Mouse (Mus musculus) left cerebral cortex, postnatal 4 days (tissue): ENCODE measurements around the gene Zmiz1. TPM values are rescaled to one million over a fixed set of nuclear protein-coding genes. Genes with fewer than 3 reads are reported as not detected.

ENCODE experiments used
- DNase-seq: peaks from one replicate; pipeline ENCODE4 v3.0.0-alpha.2; 2022
- intact Hi-C: fragments of 180-260 bp; cut with DNase I; formaldehyde crosslinking; loops from one replicate; pipeline ENCODE4 v1.15.1; 2025
- total RNA-seq, 2 experiments: library from RNA; stranded (reverse); gene quantifications; 2 replicates each; pipeline ENCODE4 v1.2.3; 2021

The Zmiz1 gene
- total RNA-seq, 2 experiments from 2014 or later, result 149 to 152 TPM

DNA sequence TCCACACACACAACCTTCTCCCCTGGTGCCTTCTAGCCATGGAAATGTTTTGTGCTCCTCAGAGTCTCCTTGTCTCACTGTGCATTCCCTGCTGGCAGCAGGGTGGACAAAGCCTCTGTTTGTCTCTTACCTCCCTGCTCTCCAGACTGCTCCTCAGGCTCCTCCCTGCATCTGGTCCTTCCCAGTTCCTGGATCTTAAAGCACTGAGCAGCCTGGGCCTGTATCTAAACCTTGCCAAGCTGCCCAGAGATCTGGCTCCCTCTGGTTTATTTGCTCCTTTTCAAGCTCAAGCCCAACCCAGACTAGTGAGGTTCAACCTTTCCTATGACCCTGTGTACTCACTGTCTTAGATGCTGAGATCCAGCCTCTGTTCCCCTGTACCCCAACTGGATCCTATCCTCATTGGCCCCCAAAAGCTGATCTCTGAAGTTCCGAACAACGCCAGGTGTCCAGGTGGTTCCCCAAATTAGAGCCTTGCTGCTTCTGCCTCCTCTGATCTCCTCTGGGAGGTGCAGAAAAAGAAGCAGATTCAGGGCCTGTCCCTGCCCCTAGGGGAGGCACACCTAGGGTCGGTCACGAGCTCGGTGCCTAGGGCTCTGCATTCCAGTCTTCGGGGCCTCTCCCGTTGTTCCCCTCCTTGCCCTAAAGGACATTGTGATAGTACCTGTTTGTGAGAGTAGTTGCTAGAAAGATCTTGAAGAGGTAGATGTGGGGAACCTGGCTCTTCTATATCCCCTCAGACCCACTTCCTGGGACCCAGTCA is 171.8 kb downstream of the Zmiz1 start:
- intact Hi-C loops, result no loop called here
- DNase-seq, result no peak

DNA sequence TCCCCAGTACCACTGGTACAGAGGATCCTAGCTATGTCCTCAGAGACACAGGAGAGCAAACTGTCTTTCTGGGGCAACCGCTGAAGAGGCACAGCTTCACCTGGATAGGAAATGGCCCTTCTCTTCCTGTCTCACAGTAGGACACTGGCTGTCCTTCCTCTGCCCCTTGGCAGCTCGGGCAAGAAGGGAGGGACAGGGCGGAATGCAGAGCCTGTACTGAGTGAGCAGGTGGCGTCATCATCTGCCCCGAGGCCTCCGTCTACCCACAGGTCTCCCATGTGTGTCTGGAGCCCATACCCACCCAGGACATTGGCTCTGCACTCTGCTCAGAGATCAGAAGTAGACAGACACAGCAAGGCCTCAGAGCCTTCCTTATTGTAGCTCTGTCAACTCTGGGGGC is 172.5 kb downstream of the Zmiz1 start:
- intact Hi-C loops, result no loop called here
- DNase-seq, result no peak

DNA sequence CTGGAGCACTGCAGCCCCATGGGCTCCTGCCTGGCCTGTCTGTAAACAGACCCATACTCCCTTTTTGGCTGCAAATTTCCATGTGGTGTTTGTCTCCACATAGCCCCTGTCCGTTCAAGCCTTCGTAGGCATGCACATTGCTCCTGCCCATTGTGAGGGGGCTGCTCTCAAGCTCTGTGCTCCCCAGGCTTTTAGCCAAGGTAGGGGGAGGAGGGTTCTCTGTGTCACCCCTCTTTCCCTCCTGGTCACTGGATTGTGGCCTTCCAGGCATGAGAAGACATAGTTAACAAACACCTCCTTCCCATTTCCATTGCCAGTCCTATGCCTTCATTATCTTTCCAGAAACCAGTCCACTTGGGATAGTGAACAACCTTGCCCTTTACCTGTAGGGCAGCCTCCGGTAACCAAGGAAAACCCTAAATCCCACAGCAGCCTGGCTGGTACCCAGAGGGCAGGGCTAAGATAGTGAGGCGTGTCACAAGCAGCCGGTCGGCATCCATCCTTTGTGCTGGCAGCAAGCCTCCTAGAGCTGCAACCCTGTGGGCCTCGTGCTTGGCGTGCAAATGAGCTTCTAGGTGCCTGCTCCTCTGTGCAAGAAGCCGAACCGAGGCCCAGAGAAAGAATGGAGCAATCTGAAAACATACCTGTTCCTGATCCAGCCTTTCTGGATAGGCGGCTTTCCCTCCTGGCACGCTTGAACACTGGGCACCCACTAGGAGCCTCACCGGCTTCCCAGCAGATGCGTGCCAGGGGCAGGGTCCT is 174.7 kb downstream of the Zmiz1 start:
- DNase-seq, result peak; percentile 72

DNA sequence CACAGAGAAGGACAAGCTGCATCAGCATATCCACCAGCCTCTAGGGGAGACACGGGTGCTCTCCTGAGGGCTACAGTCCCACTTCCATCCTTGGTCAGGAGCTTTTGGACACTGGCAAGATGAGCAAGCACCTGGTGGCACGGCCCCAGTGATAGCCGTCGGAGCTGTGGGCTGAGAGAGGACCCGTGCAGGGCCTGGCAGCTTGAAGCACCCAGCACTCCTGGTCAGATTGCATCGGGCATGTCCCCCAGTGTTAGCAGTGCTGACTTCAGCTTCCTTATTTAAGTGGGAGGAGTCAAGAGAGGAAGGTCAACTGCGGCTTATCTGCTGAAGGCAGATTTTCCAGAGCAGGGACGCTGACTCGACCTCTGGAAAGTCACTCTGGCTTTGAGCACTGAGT is 175.3 kb downstream of the Zmiz1 start:
- no peak for DNase-seq
- intact Hi-C loops, result no loop called here

More for the DNA sequence above, 174.7 kb downstream of the Zmiz1 start:
- intact Hi-C loops, result no loop called here

DNA sequence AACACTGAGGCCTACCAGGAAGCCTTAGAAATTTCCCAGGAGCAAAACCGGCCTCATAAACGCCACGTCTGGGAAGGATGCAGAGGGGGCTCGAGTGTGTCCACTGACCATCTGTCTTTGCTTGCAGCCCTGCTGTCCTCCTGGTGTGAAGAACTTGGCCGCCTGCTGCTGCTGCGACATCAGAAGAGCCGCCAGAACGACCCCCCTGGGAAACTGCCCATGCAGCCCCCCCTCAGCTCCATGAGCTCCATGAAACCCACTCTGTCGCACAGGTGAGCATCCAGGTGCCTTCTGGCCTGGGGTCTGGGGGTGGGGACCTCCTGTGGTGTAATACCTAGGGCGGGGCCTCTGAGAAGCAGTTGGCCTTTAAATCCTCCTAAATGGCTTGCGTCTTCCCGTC is 176.8 kb downstream of the Zmiz1 start:
- intact Hi-C loops, result no loop called here
- DNase-seq, result no peak

DNA sequence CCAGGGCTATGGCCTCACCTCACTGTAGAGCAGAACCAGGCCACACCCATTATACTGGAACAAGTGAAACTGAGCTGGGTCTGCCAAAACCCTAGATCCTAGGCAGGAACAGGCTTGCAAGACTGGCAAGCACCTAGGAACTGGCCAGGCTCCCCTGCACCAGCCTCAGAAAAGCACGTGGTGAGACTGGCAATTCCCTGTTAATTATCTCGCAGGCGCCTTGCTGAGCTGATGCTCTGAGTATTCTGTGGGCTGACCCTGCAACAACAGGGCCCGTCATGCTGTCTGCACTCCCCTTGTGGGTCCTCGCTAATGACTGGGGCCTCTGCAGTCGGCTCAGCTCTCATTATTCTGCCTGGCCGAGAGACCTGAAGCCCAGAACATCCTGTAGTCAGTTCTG is 177.3 kb downstream of the Zmiz1 start:
- DNase-seq, result peak; percentile 46
- intact Hi-C loops, result no loop called here

DNA sequence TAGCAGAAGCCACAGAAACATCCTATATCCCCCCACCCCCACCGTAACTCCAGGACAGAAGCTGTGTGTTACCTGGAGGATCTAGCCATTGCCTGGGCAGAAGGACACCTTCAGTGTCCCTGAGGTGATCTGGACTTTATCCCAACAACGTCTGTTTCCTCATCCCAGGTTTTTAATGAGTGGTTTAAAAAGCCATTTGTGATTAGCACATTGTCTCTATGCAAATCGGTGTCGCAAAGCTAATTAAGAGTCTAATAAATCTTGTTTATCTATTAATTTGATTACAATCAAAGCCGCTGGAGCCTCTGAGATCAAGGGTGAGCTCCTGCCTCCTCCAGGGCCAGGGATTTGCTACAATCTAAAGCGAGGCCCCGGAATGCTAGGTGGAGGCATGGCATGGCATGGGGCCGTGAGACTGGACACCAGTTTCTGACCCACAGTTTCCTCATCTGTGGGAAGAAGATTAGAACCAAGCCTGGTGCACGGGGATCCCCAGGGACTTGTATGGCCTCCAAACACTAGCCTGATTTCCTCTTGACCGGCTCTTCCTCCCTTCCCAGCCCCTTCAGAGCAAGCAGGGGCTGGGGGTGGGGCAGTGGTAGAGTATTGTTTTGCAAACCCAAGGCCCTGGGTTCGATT is 180.3 kb downstream of the Zmiz1 start:
- intact Hi-C loops, result no loop called here
- DNase-seq, result no peak

DNA sequence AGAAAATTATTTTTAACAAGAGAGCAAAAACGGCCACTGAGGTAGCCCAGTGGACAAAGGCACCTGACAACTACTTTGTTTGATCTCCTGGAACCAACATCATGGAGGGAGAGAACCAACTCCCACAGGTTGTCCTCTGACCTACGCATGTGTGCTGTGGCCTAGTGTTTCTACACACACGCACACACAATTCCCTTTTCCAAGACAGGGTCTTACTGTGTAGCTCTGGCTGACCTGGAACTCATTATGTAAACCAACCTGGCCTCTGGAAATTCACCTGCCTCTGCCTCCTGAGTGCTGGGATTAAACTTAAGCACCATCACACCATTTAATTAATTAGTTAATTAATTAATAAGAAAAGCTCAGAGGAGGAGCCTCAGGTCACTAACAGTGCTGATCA is 181.0 kb downstream of the Zmiz1 start:
- DNase-seq, result no peak
- intact Hi-C loops, result no loop called here

DNA sequence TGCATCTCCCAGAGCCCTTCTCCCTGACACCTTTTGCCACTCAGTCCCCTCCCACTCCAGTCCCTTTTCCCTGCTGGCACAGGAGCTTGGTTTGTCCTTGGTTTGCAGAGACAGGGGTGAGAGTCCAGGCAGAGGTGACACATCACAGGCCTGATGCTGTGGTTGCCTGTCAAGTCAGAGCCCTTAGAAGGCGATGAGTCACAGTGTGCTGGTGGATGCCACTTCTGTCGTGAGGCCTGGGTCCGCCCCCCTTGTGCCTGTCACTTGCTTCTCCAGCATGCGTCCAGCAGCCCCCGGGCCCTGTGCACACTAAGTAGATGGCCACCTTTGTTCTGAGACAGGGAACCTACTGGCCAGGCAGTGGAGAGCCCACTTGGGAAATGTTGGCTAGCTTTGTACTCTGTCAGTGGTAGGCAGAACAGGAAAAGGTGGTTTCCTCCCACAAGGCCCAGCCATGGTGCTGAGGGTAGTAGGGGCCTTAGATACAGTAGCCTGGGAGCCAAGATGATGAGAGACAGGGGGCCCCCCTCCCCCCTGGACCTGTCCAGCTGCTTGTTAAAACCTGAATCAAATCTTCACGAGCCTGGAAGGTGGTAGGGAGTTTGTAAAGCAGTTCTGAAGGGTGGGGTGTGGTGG is 181.6 kb downstream of the Zmiz1 start:
- no peak for DNase-seq
- intact Hi-C loops, result no loop called here

DNA sequence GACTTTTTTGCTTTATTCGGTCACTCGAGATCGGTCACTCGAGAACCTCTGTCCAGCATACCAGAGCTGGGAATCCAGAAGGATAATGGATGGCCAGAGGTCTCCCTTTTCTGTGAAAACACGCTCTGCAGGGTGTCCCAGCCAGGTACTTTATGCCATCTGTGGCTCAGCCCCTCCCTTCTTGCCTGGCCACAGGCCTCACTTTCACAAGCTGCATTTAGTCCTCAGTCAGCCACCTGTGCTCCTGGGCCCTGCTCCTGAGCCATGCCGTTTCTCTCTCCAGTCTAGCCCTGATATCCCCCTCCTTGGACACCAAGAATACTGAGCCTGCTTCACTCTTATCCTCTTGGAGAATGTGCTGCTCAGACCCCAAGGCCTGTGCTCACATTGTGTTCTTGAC is 182.1 kb downstream of the Zmiz1 start:
- DNase-seq, result no peak
- intact Hi-C loops, result no loop called here

DNA sequence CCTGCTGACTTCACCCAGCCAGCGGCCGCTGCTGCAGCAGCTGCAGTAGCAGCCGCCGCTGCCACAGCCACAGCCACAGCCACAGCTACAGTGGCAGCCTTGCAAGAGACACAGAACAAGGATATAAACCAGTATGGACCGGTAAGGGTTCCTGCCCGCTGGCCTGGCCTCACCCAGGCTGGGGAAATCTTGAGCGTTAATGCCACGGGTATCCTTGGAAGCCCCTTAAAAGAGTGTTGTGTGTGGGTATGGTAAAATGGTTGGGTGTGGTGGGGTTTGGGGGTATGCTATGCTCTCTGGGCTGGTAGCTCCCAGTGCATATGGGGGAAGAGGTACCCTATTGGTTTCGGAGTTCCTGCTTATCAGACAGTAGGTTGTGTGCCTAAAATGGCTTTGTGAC is 186.7 kb downstream of the Zmiz1 start:
- intact Hi-C loops, result no loop called here
- no peak for DNase-seq

DNA sequence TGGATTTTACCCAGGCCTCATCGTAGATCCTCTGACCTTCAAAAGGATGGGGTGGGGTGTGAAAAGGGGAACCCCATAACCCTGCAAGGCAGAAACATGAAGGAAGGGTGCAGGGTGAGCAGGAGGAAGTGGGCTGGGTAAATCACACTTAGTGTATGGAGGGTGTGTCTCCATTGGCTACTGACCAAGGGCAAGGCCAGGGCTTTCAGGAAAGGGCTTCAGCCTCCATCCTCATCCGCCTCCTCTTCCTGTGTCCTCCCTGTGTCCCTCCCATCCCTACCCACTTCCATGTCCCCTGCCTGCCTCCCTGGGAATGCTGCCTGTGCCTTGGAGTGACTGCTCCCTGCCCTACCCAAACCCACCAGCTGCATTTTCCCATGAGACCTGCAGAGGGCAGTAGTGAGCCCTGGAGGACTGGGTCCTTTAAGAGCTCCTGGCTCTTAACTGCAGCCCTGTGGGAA is 187.2 kb downstream of the Zmiz1 start:
- DNase-seq, result peak; percentile 53
- intact Hi-C loops, result no loop called here

DNA sequence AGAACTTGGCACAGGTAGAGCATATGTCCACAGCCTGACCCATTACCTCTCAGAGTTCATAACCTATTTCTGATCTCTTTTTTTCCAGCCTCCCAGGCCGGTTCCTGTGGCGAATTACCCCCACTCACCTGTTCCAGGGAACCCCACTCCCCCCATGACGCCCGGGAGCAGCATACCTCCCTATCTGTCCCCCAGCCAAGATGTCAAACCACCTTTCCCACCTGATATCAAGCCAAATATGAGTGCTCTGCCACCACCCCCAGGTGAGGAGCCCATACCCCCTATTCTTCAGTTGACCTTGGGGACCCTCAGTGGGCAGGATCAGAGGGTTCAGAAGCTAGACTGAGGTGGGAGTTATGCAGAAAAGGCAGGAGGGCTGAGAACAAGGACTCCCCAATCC is 192.1 kb downstream of the Zmiz1 start:
- intact Hi-C loops, result no loop called here
- DNase-seq, result no peak

DNA sequence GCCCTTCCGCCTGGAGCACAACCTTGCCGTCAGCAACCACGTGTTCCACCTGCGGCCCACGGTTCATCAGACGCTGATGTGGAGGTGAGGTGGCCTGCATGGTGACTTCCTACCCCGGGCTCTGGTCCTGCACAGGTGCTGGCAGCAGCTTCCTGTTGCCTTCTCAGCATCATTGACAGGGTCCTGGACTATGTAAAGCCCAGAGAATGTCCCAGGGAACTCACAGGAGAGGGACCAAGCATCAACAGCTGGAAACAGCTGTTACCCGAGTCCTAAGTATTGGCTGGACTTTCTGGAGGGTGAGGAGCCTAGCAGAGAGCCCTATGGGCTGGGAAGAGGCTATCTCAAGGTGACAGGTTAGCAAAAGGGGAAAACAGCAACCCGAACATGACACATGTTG is 192.9 kb downstream of the Zmiz1 start:
- intact Hi-C loops, result no loop called here
- no peak for DNase-seq

DNA sequence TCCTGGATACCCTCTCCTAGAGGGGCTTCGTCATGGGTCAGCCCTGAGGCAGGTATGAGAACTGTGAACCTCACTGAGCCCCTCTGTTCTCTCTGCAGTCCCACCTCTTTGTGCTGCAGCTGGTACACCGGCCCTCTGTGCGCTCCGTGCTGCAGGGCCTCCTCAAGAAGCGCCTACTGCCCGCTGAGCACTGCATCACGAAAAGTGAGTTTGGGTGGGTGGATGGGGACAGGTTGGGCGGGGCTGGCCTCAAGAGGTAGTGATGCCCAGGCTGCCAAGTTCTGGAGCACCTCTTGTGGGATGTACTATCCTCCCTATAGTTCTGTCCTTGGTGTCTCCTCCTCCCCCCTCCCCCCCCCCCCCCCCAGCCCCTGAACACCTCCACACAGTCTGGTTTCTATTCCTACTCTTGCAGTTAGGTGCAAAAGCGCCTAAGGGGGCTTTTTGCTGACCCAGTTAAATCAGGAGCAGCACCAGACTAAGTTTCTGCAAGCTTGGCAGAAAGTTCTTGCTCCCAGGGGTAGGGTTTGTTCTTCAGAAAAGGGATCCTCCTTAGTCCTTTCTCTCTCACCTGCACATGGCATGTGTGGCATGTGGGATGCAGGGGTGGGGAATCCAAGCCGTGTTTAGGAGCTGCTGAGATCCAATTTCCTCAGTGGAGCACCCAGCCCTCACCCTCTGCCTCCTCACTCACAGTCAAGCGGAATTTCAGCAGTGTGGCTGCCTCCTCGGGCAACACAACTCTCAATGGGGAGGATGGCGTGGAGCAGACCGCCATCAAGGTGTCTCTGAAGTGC is 195.6 kb downstream of the Zmiz1 start:
- intact Hi-C loops, result no loop called here

DNA sequence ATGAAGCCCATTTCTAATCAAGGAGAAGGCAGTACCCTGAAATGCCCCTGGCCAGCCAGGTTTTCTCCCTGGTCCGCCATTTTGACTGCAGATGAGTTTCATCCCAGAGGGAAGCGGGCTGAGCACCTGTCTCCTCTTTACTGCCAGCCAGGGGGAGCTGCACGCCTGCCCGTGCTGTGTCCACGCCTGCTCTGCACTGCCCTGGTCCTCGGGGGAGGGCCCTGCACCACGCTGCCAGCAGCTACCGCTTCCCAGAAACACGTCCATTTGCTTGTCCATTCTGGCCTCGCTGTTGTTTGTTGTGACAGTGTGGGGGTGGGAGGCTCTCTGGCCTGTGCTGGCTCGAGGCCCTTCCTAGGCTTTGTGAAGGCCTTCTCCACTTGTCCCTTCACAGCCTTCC is 201.7 kb downstream of the Zmiz1 start:
- intact Hi-C loops, result no loop called here
- peak; percentile 65 for DNase-seq

More for the DNA sequence above, 195.6 kb downstream of the Zmiz1 start:
- no peak for DNase-seq

DNA sequence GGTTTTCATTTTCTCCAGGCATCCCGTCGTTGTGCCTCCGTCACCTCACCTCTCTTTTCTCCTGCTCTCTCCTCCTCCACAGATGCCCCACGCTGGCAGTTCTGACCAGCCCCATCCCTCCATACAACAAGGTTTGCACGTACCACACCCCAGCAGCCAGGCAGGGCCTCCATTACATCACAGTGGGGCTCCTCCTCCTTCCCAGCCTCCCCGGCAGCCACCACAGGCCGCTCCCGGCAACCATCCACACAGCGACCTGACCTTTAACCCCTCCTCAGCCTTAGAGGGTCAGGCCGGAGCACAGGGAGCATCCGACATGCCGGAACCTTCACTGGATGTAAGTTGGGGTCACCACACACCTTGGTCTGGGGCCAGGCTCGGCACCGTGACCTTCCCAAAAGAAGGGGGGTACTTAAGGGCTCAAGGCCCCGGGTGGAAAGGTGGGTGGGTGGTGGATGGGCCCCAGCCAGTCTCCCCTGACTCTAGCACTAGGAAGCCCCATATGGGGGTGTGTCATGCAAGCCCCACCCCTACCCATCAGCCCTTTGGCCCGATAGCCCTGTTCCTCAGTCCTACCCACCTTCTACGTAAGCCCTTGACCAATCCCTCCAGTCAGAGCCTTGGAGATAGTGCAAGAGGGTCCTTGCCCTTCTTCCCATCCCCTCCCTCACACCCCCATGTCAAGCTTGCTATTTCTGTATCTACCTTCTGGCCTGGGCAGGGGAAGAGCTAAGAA is 202.4 kb downstream of the Zmiz1 start:
- no peak for DNase-seq
- intact Hi-C loops, result no loop called here

DNA sequence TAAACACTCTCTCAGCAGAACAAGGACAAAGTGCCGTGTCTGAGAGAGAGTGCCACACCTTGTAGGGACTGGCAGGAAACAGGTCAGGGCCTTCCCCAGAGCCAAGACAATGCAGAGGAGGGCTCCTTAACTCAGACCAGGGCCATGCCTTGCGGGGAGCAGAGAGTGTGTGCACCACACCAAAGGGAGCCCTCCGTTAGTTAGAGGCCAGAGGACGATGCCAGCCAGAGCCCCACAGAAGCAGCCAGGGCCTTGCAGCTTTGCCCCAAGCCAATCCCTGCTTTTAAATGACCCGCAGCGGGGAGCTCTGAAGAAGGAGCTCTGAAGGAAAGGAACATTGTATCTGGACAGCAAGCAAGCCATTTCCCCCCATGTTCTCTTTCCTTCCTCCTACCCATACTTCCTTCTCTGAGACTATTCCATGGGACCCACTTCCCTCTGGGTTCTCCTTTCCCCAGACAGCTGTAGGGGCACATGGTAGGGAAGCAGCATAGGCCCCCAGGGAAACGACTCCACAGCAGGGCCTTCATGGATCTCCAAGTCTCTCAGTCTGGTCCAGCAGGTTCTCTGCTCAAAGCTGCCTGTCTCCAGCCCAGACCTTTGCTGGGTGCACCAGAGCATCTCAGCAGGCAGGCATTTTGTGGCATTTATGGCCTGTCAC is 204.8 kb downstream of the Zmiz1 start:
- intact Hi-C loops, result no loop called here
- no peak for DNase-seq

DNA sequence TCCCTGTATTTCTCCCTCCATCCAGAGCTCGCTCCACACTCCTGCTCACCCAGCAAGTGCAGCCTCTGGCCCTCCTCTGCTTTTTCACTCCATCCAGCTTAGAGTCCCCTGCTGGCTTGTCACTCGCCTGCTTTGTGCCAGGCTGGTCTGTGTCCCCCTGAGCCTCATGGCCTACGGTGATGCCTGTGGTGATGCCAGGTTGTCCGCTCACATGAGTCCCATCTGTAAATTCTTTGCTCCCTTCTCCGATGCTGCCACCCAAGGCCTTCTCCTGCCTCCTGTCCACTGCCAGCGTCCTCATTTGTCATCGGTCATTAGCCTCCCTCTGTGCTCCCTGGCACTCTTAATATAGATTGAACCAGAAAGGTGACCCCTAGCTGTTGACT is 205.3 kb downstream of the Zmiz1 start:
- no peak for DNase-seq
- intact Hi-C loops, result no loop called here
